Mouse (Mus musculus) MN1 (cell line): ENCODE measurements around the gene Phrf1.

Source experiments
- DNase-seq: peaks from one replicate; pipeline ENCODE4 v3.0.0-alpha.2; 2016; ENCODE audit warnings: low spot score

Gene Phrf1

DNA sequence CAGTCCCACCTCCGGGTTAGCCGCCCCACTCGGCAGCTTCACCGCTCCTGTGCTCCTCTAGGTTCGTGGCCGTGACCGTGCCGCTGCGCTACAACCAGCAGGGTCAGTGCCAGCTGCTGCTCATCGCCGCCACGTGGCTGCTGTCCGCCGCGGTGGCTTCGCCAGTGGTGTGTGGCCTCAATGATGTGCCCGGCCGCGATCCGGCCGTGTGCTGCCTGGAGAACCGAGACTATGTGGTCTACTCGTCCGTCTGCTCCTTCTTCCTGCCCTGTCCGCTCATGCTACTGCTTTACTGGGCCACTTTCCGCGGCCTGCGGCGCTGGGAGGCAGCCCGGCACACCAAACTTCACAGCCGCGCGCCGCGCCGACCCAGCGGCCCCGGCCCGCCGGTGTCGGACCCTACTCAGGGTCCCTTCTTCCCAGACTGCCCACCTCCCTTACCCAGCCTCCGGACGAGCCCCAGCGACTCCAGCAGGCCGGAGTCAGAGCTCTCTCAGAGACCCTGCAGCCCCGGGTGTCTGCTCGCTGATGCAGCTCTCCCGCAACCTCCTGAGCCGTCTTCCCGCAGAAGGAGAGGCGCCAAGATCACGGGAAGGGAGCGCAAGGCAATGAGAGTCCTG lies 65.4 kb downstream of the Phrf1 start:
- no peak for DNase-seq

GRCm38 (mm10) chr7:141294479-141294878 lies 65.9 kb downstream of the Phrf1 start:
- no peak for DNase-seq

- DNase-seq, result no peak
Measured at GRCm38 (mm10) chr7:141297926-141298650, 69.5 kb downstream of the Phrf1 start.

DNA sequence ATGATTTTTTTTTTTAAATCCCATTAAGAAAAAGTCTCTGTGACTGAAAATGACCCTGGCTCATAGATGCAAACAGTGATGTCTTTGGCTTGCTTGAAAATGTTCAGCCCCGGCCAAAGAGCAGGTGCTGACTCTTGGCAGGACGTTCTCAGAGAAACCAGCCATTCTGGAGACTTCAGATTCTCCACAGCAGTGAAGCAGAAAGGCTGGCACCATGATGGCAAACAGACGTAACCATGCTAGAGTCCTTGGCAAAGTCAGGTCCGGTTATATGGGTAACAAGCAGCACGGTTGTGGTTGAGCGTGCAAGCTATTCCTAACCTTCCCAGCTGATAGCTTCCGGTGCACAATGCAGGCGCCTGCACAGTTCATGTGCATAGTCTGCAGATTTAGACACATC lies 70.6 kb downstream of the Phrf1 start:
- no peak for DNase-seq

GRCm38 (mm10) chr7:141301386-141301785 lies 72.8 kb downstream of the Phrf1 start:
- DNase-seq, result no peak

- DNase-seq, result no peak
Measured at GRCm38 (mm10) chr7:141302702-141303268, 74.2 kb downstream of the Phrf1 start.

DNA sequence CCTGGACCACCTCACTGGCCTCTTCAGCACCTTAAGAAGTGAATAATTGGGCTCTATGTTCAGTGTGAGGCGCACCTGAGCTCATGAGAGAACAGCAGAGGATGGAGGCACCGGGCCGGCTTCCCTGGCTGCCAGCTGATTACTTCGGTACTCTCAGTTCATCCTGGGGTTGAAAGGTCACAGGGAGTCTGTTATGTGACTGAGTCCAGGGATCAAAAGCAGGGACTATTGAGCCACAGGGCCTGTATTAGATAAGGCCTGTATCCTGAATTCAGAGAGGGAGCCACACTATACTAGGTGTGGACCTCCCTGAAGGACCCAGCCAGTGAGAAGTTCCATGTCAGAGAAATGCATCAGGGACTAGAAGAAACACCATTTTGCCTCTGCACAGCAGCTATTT lies 76.0 kb downstream of the Phrf1 start:
- no peak for DNase-seq
